Mouse (Mus musculus): ENCODE data around the gene P2rx1. TPM values are rescaled to one million over a fixed set of nuclear protein-coding genes. Genes with fewer than 3 reads are reported as not detected.
A peak's percentile ranks its signal among the peaks of the same experiment; 100 is the strongest.

The P2rx1 gene
- total RNA-seq, 2 experiments from 2014 or later = 0.28 to 1.0 TPM

DNA sequence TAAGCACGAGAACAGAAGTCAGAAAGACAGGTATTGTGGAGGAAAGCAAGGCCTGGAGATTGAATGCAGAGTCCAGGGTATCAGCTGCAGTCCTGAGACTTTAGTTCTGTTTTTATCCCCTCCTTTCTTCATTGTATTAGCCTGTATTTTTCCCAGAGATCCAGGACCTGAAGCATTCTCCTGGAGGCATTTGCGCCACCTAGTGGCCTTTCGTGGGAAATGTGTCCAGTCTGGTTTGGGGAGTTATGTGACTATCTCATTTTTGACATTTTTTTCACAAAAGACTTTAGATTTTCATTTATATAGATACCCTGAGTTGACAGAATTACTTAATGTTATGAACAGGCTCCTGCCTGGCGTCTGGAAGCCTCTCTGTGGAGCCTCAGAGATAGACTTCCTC is 50.4 kb downstream of the P2rx1 start:
- intact Hi-C loops (cut with DNase I) = loop anchor here (5.0 kb wide), 1 partner anchor 122 kb away; no protein-coding TSS in a partner anchor
- peak; percentile 74 to 81 for DNase-seq (ENCODE audit: low spot score in 2 of 2)

DNA sequence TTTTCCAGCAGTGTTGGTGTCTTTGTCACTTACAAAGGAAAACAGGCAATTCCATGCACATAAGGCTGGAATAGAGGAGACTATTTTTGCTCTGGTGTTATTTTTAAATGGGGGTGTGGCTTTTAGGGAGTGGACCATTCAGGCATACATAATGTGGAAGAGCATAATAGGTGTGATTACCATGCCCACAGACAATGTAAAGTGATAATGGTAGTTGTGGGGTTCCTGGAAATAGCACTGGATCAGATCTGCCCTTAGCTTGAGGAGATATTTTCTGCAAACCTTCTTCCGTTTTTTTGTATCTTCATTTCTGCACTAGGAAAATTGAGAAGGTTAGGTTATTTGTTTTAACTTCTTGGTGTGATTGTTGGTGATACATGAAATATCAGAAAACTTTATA is 53.9 kb downstream of the P2rx1 start:
- DNase-seq (ENCODE audit: low spot score in 2 of 2) = no peak

DNA sequence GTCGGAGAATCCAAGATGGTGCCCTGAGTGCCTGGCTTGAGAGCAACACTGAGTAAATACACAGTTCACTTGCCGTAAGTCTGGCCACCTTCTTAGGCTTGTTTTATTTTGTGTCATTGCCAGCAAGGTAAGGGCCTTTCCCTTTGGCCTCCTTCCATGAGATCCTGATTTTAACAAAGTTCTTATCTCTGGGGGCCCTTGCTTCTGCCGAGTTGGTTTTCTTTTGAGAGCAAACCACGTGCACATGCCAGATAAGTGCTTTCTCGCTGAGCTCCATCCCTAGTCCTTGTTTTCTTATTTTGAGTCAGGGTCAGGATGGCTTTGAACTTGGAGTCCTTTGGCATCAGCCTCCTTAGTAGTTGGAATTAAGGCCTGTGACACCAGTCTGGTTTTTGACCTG is 58.8 kb downstream of the P2rx1 start:
- DNase-seq (ENCODE audit: low spot score in 2 of 2) = no peak
- intact Hi-C loops (cut with DNase I) = no loop called here

More for the DNA sequence above, 53.9 kb downstream of the P2rx1 start:
- intact Hi-C loops (cut with DNase I) = no loop called here

DNA sequence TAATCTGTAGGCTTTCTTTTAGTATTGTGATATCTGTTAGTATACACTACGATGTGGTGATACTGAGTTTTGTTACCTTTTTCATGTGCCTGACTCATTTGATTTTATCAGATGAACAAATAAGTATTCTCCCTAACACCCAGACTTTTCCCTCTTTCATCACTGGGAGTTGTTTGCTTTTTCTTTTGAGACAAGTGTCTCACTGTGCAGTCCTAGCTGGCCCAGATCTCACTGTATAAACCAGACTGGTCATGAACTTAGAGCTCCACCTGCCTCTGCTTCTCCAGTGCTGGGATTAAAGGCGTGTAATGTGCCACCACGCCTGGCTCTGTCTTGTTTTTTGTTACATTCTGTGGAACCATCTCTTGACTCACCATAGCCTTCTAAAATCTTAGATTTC is 60.7 kb downstream of the P2rx1 start:
- DNase-seq (ENCODE audit: low spot score in 2 of 2) = no peak
- intact Hi-C loops (cut with DNase I) = no loop called here

DNA sequence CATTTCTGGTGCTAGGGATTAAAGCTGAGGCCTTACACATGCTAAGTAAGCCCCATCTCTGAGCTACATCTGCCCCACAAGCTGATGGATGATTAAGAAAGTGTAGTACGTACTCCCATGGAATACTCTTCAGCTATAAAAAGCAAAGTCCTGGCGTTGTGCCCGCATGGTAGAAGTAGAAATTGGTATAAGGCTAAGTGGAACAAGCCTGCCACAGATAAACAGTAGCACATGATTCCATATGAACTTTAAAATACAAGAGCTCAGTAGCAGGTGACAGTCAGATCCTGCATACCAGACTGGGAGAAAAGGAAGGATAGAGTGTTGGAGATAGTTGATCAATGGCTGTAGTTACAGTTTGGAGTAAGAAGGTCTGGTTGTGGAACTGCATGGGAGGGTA is 62.5 kb downstream of the P2rx1 start:
- intact Hi-C loops (cut with DNase I) = no loop called here
- DNase-seq (ENCODE audit: low spot score in 2 of 2) = no peak

Small RNA genes within 50 kb of the gene (microRNA-seq; reads per million reads assigned to microRNA genes)
- 0 reads per million in 2 experiments for gene Gm44467

Other genes starting within 250 kb of the P2rx1 start
- 10 to 100 TPM; 14.8 to 17.2 TPM for gene Cyb5d2, start 203.0 kb upstream of the P2rx1 start, total RNA-seq (2021)
- gene Zzef1, start 202.9 kb upstream of the P2rx1 start, total RNA-seq (2021) = 10 to 100 TPM; 40.2 to 45.8 TPM
- gene Atp2a3, start 37.9 kb upstream of the P2rx1 start, total RNA-seq (2021) = 1 to 10 TPM; 6.2 TPM
- 10 to 100 TPM; 79.5 to 92.4 TPM for gene Camkk1, start 19.9 kb downstream of the P2rx1 start, total RNA-seq (2021)
- 1 to 10 TPM; 8.3 to 8.9 TPM for gene Ncbp3, start 48.7 kb downstream of the P2rx1 start, total RNA-seq (2021)
- under 1 TPM; 0.18 to 0.21 TPM for gene Itgae, start 91.5 kb downstream of the P2rx1 start, total RNA-seq (2021)
- gene Haspin, start 139.2 kb downstream of the P2rx1 start, total RNA-seq (2021) = under 1 TPM; 0.21 to 0.25 TPM
- under 1 TPM; 0.32 to 0.44 TPM for gene P2rx5, start 161.3 kb downstream of the P2rx1 start, total RNA-seq (2021)
- gene Emc6, start 177.9 kb downstream of the P2rx1 start, total RNA-seq (2021) = 10 to 100 TPM; 55.6 to 55.9 TPM
- 10 to 100 TPM; 10.2 to 11.3 TPM for gene Tax1bp3, start 178.0 kb downstream of the P2rx1 start, total RNA-seq (2021)
- 10 to 100 TPM; 19.2 to 21.0 TPM for gene Ctns, start 199.9 kb downstream of the P2rx1 start, total RNA-seq (2021)
- 1 to 10 TPM; 2.0 to 2.7 TPM for gene Shpk, start 200.4 kb downstream of the P2rx1 start, total RNA-seq (2021)
- gene Trpv1, start 235.2 kb downstream of the P2rx1 start, total RNA-seq (2021) = under 1 TPM in 1 of 2 experiments, not detected in 1; 0.50 TPM